ENCODE assay signal across 7 mouse cellular contexts in genomic region chr13:75090411-75090779, GRCm38 (mm10). TPM values are rescaled to one million over a fixed set of nuclear protein-coding genes. Genes with fewer than 3 reads are reported as not detected.
DNase-seq lines count a peak whose midpoint lies in the region; ATAC-seq lines count a peak whose summit lies in the region.

No protein-coding gene starts in this region.

- DNase-seq in liver, embryonic 11.5 days (ENCODE audit: low spot score) = no peak
- DNase-seq in liver = no peak
- DNase-seq in cerebellum, adult 8-10 months = peak; percentile 16
- DNase-seq in right cerebral cortex, postnatal 10 days (ENCODE audit: low spot score in 2 of 2) = peak; percentile 32 to 37
- no peak for DNase-seq in B cell, adult 2 months

- no peak overlapping the region for H3K9ac ChIP-seq in liver, embryonic 11.5 days (ENCODE audit: low read depth, low read length)
- peak overlapping the region; percentile 48 for H3K9ac ChIP-seq in forebrain, embryonic 12.5 days
- no peak overlapping the region for H3K9ac ChIP-seq in limb, embryonic 12.5 days (replicated peaks)

- ATAC-seq in liver, embryonic 11.5 days (replicated peaks; ENCODE audit: low FRiP score) = no peak
- ATAC-seq in forebrain, embryonic 12.5 days (ENCODE audit: low FRiP score) = peak; percentile 67; the same call in 1 of the 2 replicates
- ATAC-seq in limb, embryonic 12.5 days (ENCODE audit: insufficient number of reproducible peaks, insufficient read depth, low FRiP score, low TSS enrichment, low read depth) = no peak

- no peaks in the 10 kb centered on the region for H3K36me3 ChIP-seq in liver, embryonic 11.5 days (ENCODE audit: control insufficient read depth, insufficient read depth, low read length)
- no peaks in the 10 kb centered on the region for H3K36me3 ChIP-seq in forebrain, embryonic 12.5 days (replicated peaks)
- H3K36me3 ChIP-seq in limb, embryonic 12.5 days = no peaks in the 10 kb centered on the region

- no peaks in the 10 kb centered on the region for H3K9me3 ChIP-seq in liver, embryonic 11.5 days (ENCODE audit: control insufficient read depth, low read length)
- H3K9me3 ChIP-seq in forebrain, embryonic 12.5 days = no peaks in the 10 kb centered on the region
- no peaks in the 10 kb centered on the region for H3K9me3 ChIP-seq in limb, embryonic 12.5 days

- H3K27ac ChIP-seq in liver, embryonic 11.5 days (ENCODE audit: low read depth, low read length) = no peak overlapping the region
- no peak overlapping the region for H3K27ac ChIP-seq in forebrain, embryonic 12.5 days
- H3K27ac ChIP-seq in limb, embryonic 12.5 days = no peak overlapping the region

- H3K4me2 ChIP-seq in liver, embryonic 11.5 days = peak overlapping the region; percentile 47
- peak overlapping the region; percentile 76 for H3K4me2 ChIP-seq in forebrain, embryonic 12.5 days
- H3K4me2 ChIP-seq in limb, embryonic 12.5 days = peak overlapping the region; percentile 58

- peak overlapping the region; percentile 7; the same call in 1 of the 2 replicates for H3K4me3 ChIP-seq in liver, embryonic 11.5 days (ENCODE audit: low read depth, low read length)
- peak overlapping the region; percentile 51 for H3K4me3 ChIP-seq in forebrain, embryonic 12.5 days (replicated peaks)
- peak overlapping the region; percentile 31 for H3K4me3 ChIP-seq in limb, embryonic 12.5 days (replicated peaks)

- H3K4me1 ChIP-seq in liver, embryonic 11.5 days (replicated peaks; ENCODE audit: control insufficient read depth, insufficient read depth, low read length) = no peaks in the 10 kb centered on the region
- H3K4me1 ChIP-seq in forebrain, embryonic 12.5 days = peaks cover 6% of the 10 kb centered on the region; the same call in 1 of the 2 replicates
- H3K4me1 ChIP-seq in limb, embryonic 12.5 days (replicated peaks) = peaks cover 11% of the 10 kb centered on the region; the same call in 1 of the 2 replicates

- peaks cover 17% of the 10 kb centered on the region; the same call in 1 of the 2 replicates for H3K27me3 ChIP-seq in liver, embryonic 11.5 days (replicated peaks; ENCODE audit: control insufficient read depth, insufficient read depth, low read length)
- peaks cover 7% of the 10 kb centered on the region; the same call in 1 of the 2 replicates for H3K27me3 ChIP-seq in forebrain, embryonic 12.5 days
- H3K27me3 ChIP-seq in limb, embryonic 12.5 days = peaks cover 32% of the 10 kb centered on the region

- WGBS in liver, embryonic 11.5 days = 3% methylated on average over 12 of the region's 12 CpGs
- WGBS in forebrain, embryonic 12.5 days = 1% methylated on average over 12 of the region's 12 CpGs
- WGBS in limb, embryonic 12.5 days = 4% methylated on average over 12 of the region's 12 CpGs

RNA-seq across cellular contexts. Expression of gene Pcsk1, which starts 0.8 kb away (rescaled TPM):
- 0.27 TPM in 1 of 2 replicates, not detected in the other for polyA plus RNA-seq in liver, embryonic 11.5 days (2014; fragmentation: Nextera tagmentation; extraction: Ambion mirVana)
- polyA plus RNA-seq in forebrain, embryonic 12.5 days (2016; fragmentation: Nextera tagmentation; extraction: Ambion mirVana) = 1.1 and 1.7 TPM in 2 replicates
- polyA plus RNA-seq in limb, embryonic 12.5 days (2016; fragmentation: Nextera tagmentation; extraction: Ambion mirVana) = 0.05 TPM in 2 replicates

Comparison
In these comparisons a context has a peak if more than half of its experiments do, and no peak if none do; other contexts are left out.
1. DNase-seq: peak in cerebellum, adult 8-10 months (single experiment) and right cerebral cortex, postnatal 10 days (2 of 2); none in liver, embryonic 11.5 days (single experiment), liver (single experiment) and B cell, adult 2 months (0 of 2).
2. Peak in every context shown above with its lines, with median percentiles within 50 percentile points of each other: H3K4me2 ChIP-seq and H3K4me3 ChIP-seq.